Mouse (Mus musculus) heart, postnatal 25 days (tissue): ENCODE measurements around the gene Timm17a. TPM values are rescaled to one million over a fixed set of nuclear protein-coding genes. Genes with fewer than 3 reads are reported as not detected.

Experiments used
- DNase-seq: peaks from one replicate; pipeline ENCODE4 v3.0.0; 2022; ENCODE audit warnings: low spot score
- intact Hi-C: fragments of 180-260 bp; cut with DNase I; formaldehyde crosslinking; loops from one replicate; pipeline ENCODE4 v1.15.1; 2025
- total RNA-seq, 2 experiments: library from RNA; stranded (reverse); gene quantifications; 2 replicates each; pipeline ENCODE4 v1.2.3; 2021

The Timm17a gene
- 100 to 1,000 TPM; 391 to 392 TPM for total RNA-seq

- intact Hi-C loops: loop anchor here (2.0 to 5.0 kb wide), 2 partner anchors 31 to 54 kb away; no protein-coding TSS in a partner anchor
- peak; percentile 88 for DNase-seq
These were observed at the start of gene Timm17a for GRCm38 (mm10) chr1:135313284-135314031. Gene Timm17a, minus strand, starts transcription at chr1:135313778.

GRCm38 (mm10) chr1:135362115-135362514 lies 48.5 kb upstream of the Timm17a start:
- intact Hi-C loops: loop anchor here (10.0 kb wide), 1 partner anchor 377 kb away; no protein-coding TSS in a partner anchor
- DNase-seq: no peak

DNA sequence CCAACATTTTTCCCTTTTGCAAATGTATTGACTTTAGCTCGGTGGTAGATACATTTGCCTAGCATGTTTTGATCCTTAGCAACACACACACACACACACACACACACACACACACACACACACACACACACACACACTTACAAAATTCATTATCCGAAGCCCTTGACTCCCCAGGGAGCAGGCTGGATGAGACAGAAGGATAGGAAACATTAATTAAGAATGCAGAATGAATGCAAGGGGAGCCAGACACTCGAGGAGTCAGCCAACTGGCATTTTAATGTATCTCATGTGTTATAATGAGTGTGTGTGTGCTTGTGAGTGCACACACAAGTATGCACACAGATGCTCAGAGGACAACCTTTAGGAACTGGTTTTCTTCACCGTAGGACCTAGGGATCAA lies 47.9 kb upstream of the Timm17a start:
- no peak for DNase-seq
- intact Hi-C loops: loop anchor here (10.0 kb wide), 1 partner anchor 377 kb away; no protein-coding TSS in a partner anchor

DNA sequence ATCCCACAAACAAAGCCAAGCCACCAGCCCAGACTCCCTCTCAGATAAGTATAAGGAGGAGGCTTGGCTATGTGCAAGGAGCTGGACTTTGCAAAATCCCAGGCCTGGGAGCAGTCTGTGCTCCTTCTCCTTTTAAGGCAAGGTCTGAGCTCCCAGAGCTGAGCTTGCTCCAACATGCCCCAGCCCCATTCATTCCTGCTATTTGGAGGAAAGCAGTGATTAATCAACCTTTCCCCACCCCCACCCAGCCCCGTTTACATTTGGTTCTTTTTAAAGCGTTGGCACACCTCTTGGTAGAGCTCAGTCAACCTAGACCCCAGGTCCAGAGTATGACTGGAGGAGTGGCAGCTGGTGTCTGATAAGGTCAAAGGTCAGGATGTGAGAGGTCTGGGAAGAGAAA lies 45.5 kb upstream of the Timm17a start:
- DNase-seq: no peak
- intact Hi-C loops: no loop called here

DNA sequence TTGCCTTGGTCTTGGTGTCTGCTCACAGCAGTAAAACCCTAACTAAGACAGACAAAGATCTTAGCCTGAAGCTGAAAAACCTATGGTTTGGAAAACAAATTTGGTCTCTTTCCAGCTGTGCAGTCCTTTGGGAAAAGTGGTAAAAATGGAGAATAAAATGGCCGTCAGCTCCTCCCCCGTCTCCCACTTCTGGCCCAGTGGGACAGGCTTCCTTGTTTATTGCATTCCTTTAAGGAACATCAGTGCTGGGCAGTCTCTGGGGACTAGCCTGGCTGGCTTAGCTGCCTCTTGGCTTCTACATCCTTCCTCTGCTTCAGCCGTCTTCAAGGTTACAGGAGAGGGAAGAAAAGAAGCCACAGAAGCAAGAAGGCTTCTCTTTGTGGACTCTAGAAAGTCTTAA lies 38.4 kb upstream of the Timm17a start:
- intact Hi-C loops: no loop called here
- DNase-seq: peak; percentile 33

DNA sequence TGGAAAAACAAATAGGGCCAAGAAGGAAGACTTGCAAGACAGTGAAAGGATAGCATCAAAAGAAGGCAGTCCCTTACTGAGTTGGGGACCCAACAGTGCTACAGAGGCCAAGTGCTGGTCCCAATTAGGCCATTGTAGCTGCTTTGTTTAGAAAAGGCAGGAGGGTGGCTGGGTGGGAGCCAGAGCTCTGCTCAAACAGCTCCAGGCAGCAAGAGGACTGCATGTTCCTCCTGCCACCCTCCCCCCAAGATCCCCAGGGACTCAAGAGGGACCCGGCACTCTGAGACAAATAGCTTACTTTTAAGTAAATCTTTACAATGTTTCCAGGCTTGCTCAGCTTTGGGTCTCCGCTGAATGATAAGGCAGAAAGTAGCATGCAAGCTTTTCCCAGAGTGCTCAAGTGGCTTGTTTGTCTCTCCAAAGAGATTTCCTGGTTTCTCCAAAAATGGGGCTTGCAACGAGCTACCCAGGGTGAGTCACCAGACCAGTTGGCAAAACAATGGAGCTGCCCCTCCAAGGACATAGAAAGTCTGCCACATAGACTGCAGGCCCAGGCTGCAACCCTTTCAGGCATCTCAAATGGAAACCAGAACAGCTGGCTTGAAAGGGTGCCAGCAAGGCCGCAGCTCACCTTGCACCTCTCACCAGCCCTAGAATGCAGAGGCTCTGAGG lies 34.1 kb upstream of the Timm17a start:
- DNase-seq: peak; percentile 52
- intact Hi-C loops: no loop called here

GRCm38 (mm10) chr1:135346891-135347290 lies 33.3 kb upstream of the Timm17a start:
- intact Hi-C loops: no loop called here
- DNase-seq: no peak

GRCm38 (mm10) chr1:135344026-135344425 lies 30.4 kb upstream of the Timm17a start:
- intact Hi-C loops: no loop called here

DNA sequence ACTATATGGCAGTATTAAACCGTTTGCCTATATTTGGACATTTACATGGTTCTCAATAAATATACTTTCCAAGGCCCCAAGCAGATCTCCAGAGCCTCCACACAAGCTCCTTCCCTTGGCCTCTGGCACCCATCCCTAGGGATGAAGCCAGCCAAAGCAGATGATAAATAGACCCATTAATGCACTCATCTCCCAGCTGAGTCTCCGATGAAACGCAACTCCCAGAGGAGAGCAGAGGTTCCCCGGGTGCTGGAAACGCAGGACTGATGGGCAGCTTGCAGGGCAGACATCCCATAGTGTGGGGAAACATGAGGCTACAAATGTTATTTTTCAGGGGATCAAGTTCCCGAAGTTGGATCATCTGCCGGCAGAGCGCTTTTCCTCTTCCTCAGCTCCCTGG lies 28.4 kb upstream of the Timm17a start:
- no peak for DNase-seq
- intact Hi-C loops: no loop called here

More at GRCm38 (mm10) chr1:135344026-135344425, 30.4 kb upstream of the Timm17a start:
- DNase-seq: no peak

DNA sequence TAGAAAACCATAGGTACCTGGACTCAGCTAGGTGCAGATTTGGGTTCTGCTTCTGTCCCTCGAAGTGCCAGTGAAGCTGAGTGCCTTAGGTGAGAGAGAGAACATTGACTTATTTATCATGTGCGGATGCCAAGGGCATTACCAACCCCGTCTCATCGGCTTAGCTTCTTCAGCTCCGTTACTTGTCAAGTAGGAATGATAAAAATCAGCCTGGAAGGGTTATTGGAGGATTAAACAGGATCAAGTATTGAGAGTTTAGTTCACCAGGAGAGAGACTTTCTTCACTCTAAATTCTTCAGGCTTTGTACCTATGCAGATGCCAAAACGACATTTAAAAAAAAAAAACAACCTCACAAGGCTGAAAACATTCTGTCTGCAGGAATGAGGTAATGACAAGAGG lies 17.0 kb upstream of the Timm17a start:
- intact Hi-C loops: no loop called here
- DNase-seq: no peak

DNA sequence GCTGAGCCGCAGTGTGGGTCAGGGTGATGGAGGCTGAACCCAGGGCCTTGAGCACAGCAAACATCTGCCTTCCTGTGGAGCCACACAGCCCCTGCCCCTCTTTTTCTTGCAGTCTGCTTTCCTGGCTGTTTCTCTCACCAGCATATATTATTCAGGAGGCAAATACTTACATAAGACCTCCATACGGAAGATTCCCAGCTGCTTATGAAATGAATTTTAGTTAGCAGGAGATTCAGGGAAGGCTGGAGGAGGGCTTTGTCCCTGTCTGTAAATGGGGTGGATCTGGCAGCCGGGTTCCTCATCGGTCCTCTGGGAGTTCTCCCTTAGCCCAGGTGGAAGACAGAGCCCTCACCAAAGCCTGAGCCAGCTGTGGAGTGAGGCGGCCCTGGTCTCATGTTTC lies 14.8 kb upstream of the Timm17a start:
- intact Hi-C loops: no loop called here
- no peak for DNase-seq

GRCm38 (mm10) chr1:135325934-135326333 lies 12.4 kb upstream of the Timm17a start:
- no peak for DNase-seq
- intact Hi-C loops: no loop called here

- DNase-seq: peak; percentile 18
- intact Hi-C loops: no loop called here
These were observed 11.0 kb upstream of the Timm17a start, which contains the start of gene Lmod1 for GRCm38 (mm10) chr1:135324571-135324970. Gene Lmod1, plus strand, starts transcription at chr1:135324807.

DNA sequence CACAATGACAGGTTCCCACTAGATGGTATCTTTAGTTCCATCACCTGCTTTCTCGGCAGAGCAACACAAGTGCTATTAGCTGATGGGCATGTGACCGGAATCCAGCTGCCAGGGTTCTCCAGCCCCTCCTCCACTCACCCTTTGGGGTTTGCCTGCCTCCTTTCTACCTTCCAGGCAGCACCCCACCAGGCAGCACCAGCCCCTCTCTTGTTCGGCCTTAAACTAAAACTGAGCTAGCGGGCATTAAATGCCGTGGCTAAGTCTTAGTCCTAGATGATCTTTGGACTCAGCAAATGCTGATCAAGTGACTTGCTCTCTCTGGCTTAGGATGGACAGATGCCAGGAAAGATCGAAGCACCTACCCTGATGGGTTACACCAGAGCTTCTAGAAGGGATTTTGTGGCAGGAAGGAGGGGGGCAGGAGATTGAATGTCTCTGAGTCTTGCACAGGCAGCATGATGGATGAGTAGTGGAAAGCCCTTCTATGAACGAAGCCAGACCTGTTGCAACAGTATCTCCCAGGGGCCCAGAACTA lies 9.9 kb upstream of the Timm17a start:
- intact Hi-C loops: no loop called here
- no peak for DNase-seq

- intact Hi-C loops: loop anchor here (2.0 to 5.0 kb wide), 2 partner anchors 29 to 55 kb away; no protein-coding TSS in a partner anchor
- no peak for DNase-seq
These were observed 1.4 kb downstream of the Timm17a start for GRCm38 (mm10) chr1:135312201-135312600.

DNA sequence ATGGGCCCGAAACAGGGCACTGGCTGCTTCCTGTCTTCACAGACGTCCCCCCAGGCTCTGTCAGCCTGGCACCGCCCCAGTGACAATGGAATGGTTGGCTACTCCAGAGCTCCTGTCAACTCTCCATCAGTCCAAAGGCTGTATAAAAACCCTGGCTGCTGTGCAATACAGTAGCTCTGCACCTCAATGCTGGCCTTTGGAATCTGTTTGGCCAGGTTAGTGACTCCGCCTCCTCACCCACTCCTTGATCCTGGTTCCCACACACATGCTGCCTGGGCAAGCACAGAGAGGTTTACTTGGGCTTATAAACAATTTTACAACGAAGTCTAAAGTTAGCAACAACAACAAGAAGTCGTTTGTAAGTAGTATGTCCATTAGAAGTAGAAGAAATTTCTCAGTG lies 2.2 kb downstream of the Timm17a start:
- intact Hi-C loops: loop anchor here (5.0 kb wide), 1 partner anchor 56 kb away; no protein-coding TSS in a partner anchor
- DNase-seq: no peak

- no peak for DNase-seq
- intact Hi-C loops: no loop called here
These were observed 22.7 kb downstream of the Timm17a start for GRCm38 (mm10) chr1:135290908-135291307.

DNA sequence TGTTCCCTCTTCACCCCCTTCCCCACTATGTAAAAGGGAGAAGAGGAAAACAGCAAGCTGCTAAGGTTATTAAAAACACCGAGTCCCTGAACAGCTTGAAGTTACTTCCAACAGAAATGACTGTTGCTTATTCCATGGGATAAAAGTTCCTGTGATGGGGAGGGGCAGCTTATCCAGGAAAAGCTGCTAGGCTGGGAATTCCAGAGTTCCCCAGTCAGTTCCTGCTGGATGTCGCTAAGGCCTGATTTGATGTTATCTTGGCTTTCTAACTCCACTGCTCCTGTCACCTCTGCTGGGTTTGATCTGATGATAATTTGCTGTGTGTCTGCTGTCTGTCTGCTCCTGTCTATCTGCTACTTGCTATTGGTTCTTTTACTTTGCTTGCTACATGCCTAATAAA lies 27.3 kb downstream of the Timm17a start:
- DNase-seq: no peak
- intact Hi-C loops: no loop called here

DNA sequence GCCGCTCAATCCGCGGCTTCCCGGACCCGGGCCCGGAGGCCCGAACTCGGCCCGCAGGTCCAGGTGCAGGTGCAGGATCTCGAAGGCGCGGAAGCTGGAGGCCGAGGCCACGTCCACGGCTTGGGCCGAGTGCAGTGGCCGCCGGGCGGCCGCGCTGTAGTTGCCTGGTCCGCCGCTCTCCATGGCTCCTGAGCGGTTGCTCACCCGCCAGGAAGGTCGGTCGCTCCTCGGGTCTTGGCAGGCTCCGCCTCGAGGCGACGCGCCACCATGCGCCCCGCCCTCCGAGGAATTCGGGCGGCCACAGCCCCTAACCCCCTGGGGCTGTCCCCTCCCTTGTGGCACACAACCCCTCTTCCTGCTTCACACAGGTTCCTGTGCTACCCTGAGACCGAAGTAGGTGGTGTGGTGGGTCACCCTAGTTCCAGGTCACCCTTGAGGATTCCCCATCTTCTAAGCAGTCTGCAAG lies 29.7 kb downstream of the Timm17a start, which contains the start of gene Rnpep:
Gene Rnpep, minus strand, starts transcription at position 259 of the 466 bp plus-strand sequence.
- intact Hi-C loops: loop anchor here (2.0 kb wide), 1 partner anchor 29 kb away; the partner anchor contains the start of gene Timm17a
- DNase-seq: peak; percentile 67

DNA sequence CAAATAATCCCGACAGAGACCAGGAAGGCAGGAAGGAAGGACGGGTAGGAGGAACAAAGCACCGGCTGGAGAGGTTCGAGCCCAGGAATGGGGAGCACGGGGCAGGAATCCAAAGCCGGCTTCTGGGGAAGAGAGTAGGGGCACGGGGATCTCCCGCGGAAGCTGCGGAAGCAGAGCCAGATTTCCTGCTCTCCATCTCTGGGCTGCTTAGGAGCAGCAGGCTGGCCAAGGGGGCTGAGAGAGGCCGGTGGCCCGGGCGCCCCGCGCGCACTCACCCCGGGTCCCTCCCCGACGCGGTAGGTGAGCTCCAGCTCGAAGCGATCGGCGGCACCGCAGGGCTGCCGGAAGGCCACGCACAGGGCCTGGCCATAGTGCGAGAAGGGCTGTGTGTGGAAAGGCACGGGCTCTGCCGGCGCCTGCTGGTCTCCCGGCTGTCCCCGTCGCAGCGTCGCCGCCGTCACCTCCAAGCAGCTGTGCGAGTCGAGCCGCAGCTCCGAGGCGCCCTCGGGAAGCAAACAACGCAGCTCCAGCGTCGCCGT lies 30.2 kb downstream of the Timm17a start:
- intact Hi-C loops: loop anchor here (2.0 kb wide), 1 partner anchor 29 kb away; the partner anchor contains the start of gene Timm17a
- no peak for DNase-seq
